Mouse (Mus musculus) spleen, postnatal 36 days (tissue): Measurements from ENCODE around the gene Sertad2.

Experiments used
- DNase-seq, 2 experiments: peaks; one replicate each; pipeline ENCODE4 v3.0.0; 2022; ENCODE audit warnings: low spot score in 2 of 2, mixed read lengths in 1 of 2

The Sertad2 gene

DNA sequence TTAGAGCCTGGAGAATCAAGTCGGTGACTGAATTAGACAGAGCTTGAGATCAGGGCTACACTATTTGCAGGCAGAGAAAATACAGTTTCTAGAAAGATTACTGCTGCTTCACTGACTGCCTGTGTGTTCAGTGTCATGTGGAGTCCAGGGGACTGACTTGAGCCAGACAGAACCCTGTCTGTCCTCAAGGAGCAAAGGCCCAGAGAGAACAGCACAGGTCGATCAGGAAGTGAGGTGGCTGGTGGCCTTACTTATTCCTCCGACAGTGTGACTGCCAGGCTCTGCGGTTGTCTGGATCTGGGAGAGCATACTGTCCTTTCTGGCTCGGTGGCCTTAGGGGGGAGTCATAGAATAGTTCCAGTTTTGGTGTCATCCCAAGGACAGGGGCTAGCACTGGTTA is 137.7 kb downstream of the Sertad2 start:
- DNase-seq: no peak

DNA sequence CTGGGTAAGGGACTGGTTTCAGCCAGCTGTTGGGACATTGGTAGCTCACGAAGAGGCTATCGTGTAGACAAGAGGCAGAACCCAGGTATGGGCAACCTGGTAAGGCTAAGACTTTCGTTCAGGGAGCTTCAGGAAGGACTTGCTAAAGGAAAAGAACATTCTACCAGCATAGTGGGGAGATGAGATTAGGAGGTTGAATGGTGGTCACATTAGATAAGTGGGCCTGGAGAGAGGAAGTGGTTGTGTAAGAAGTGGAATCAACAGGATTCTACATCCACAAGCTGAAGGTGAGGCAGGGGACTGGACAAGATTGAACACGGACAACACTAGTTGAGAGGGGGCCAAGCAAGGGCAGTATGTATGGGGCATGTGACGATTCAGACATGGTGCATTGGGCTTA is 138.6 kb downstream of the Sertad2 start:
- no peak for DNase-seq

DNA sequence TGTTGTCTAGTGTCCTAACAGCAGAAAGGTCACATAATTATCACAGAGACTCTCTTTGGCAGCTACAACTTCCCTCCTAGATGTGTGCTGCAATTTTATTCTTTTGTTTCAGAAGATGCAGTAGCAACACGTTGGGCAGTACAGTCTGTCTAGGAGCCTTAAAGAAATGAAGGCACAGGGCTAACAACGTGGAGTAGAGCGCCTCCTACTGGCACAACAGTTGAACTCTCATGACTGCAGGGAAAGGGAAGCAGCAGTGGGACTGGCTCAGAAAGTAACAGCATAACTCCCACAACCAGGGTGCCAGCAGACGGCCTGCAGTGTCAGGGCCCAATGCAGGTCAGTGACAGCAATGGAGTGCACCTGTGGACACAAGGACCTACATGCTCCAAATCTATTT is 147.9 kb downstream of the Sertad2 start:
- peak; percentile 37 to 44 for DNase-seq
